Mouse (Mus musculus): ENCODE measurements around the gene Oas1d. TPM values are rescaled to one million over a fixed set of nuclear protein-coding genes. Genes with fewer than 3 reads are reported as not detected.
"Not testable (repeated sequence)": the region's sequence is repeated elsewhere in the genome, so short reads cannot be mapped to it uniquely, and the experiment has no call there.

Gene Oas1d
- polyA plus RNA-seq, 1 experiment from 2014 or later: 0.07 TPM

GRCm38 (mm10) chr5:120920296-120920695, 6.0 kb downstream of the Oas1d start:
- no peaks in the 10 kb centered on the region for H3K36me3 ChIP-seq (ENCODE audit: control insufficient read depth, insufficient read depth, low read length)
- 76% methylated on average over 3 of the region's 3 CpGs for WGBS
- H3K27me3 ChIP-seq (ENCODE audit: control insufficient read depth, insufficient read depth, low read length): no peaks in the 10 kb centered on the region
- no peak for TF ChIP-seq CTCF (IDR thresholded peaks at IDR 0.05; ENCODE audit: low read depth)
- no peak for TF ChIP-seq EP300 (optimal IDR thresholded peaks at IDR 0.05)
- DNase-seq (ENCODE audit: low spot score) (no peak), ATAC-seq (ENCODE audit: low FRiP score, low TSS enrichment) (no peak)
- no peaks in the 10 kb centered on the region for H3K4me1 ChIP-seq (replicated peaks; ENCODE audit: control insufficient read depth, insufficient read depth)
- no peak overlapping the region for H3K4me2 ChIP-seq (replicated peaks; ENCODE audit: low read depth)
- H3K27ac ChIP-seq (replicated peaks): no peak overlapping the region
- H3K9me3 ChIP-seq (ENCODE audit: control insufficient read depth, low read length): no peaks in the 10 kb centered on the region
- no peak overlapping the region for H3K9ac ChIP-seq (ENCODE audit: low read length)
- no peak overlapping the region for H3K4me3 ChIP-seq (ENCODE audit: low read depth, low read length)

GRCm38 (mm10) chr5:120923969-120924368, 9.6 kb downstream of the Oas1d start:
- Histone ChIP-seq H3K9ac (ENCODE audit: low read length) (no peak overlapping the region), H3K4me2 (replicated peaks; ENCODE audit: low read depth) (no peak overlapping the region), H3K27ac (replicated peaks) (no peak overlapping the region), H3K9me3 (ENCODE audit: control insufficient read depth, low read length) (no peaks in the 10 kb centered on the region), H3K4me3 (ENCODE audit: low read depth, low read length) (no peak overlapping the region), H3K27me3 (ENCODE audit: control insufficient read depth, insufficient read depth, low read length) (no peaks in the 10 kb centered on the region), H3K4me1 (replicated peaks; ENCODE audit: control insufficient read depth, insufficient read depth) (no peaks in the 10 kb centered on the region), H3K36me3 (ENCODE audit: control insufficient read depth, insufficient read depth, low read length) (no peaks in the 10 kb centered on the region)
- ATAC-seq (ENCODE audit: low FRiP score, low TSS enrichment): 0 out of 2 replicates have a peak, but pooled peaks have one; percentile 81
- 31% methylated on average over 4 of the region's 4 CpGs for WGBS
- no peak for DNase-seq (ENCODE audit: low spot score)
- no peak for TF ChIP-seq EP300 (optimal IDR thresholded peaks at IDR 0.05)
- TF ChIP-seq CTCF (IDR thresholded peaks at IDR 0.05; ENCODE audit: low read depth): no peak

GRCm38 (mm10) chr5:120924520-120924919, 10.2 kb downstream of the Oas1d start:
- H3K27ac ChIP-seq (replicated peaks); H3K4me2 ChIP-seq (replicated peaks; ENCODE audit: low read depth): not testable (repeated sequence)
- whole genome bisulfite sequencing: 67% methylated on average over 4 of the region's 4 CpGs

GRCm38 (mm10) chr5:120926311-120926710, 12.0 kb downstream of the Oas1d start:
- not testable (repeated sequence) for DNase-seq (ENCODE audit: low spot score); H3K36me3 ChIP-seq (ENCODE audit: control insufficient read depth, insufficient read depth, low read length); H3K27ac ChIP-seq (replicated peaks); H3K4me3 ChIP-seq (ENCODE audit: low read depth, low read length); H3K9me3 ChIP-seq (ENCODE audit: control insufficient read depth, low read length); ATAC-seq (ENCODE audit: low FRiP score, low TSS enrichment); H3K9ac ChIP-seq (ENCODE audit: low read length); H3K4me1 ChIP-seq (replicated peaks; ENCODE audit: control insufficient read depth, insufficient read depth); H3K4me2 ChIP-seq (replicated peaks; ENCODE audit: low read depth); H3K27me3 ChIP-seq (ENCODE audit: control insufficient read depth, insufficient read depth, low read length)
- 57% methylated on average over 2 of the region's 2 CpGs for WGBS

More at GRCm38 (mm10) chr5:120924520-120924919, 10.2 kb downstream of the Oas1d start:
- ATAC-seq (ENCODE audit: low FRiP score, low TSS enrichment); H3K4me1 ChIP-seq (replicated peaks; ENCODE audit: control insufficient read depth, insufficient read depth); H3K36me3 ChIP-seq (ENCODE audit: control insufficient read depth, insufficient read depth, low read length); H3K27me3 ChIP-seq (ENCODE audit: control insufficient read depth, insufficient read depth, low read length); H3K4me3 ChIP-seq (ENCODE audit: low read depth, low read length); H3K9me3 ChIP-seq (ENCODE audit: control insufficient read depth, low read length); H3K9ac ChIP-seq (ENCODE audit: low read length); DNase-seq (ENCODE audit: low spot score): not testable (repeated sequence)

GRCm38 (mm10) chr5:120927036-120927435, 12.7 kb downstream of the Oas1d start:
- Histone ChIP-seq H3K9me3 (ENCODE audit: control insufficient read depth, low read length) (no peaks in the 10 kb centered on the region), H3K4me1 (replicated peaks; ENCODE audit: control insufficient read depth, insufficient read depth) (no peaks in the 10 kb centered on the region), H3K36me3 (ENCODE audit: control insufficient read depth, insufficient read depth, low read length) (no peaks in the 10 kb centered on the region), H3K27me3 (ENCODE audit: control insufficient read depth, insufficient read depth, low read length) (no peaks in the 10 kb centered on the region), H3K4me3 (ENCODE audit: low read depth, low read length) (no peak overlapping the region), H3K4me2 (replicated peaks; ENCODE audit: low read depth) (no peak overlapping the region), H3K27ac (replicated peaks) (no peak overlapping the region), H3K9ac (ENCODE audit: low read length) (no peak overlapping the region)
- peak; percentile 65 for TF ChIP-seq CTCF (IDR thresholded peaks at IDR 0.05; ENCODE audit: low read depth)
- TF ChIP-seq EP300 (optimal IDR thresholded peaks at IDR 0.05): no peak
- ATAC-seq (ENCODE audit: low FRiP score, low TSS enrichment) (0 out of 2 replicates have a peak, but pooled peaks have one; percentile 38), DNase-seq (ENCODE audit: low spot score) (no peak)
- 11% methylated on average over 1 of the region's 1 CpGs for WGBS

- Histone ChIP-seq H3K36me3 (ENCODE audit: control insufficient read depth, insufficient read depth, low read length) (no peaks in the 10 kb centered on the region), H3K9me3 (ENCODE audit: control insufficient read depth, low read length) (no peaks in the 10 kb centered on the region), H3K4me3 (ENCODE audit: low read depth, low read length) (no peak overlapping the region), H3K27ac (replicated peaks) (no peak overlapping the region), H3K27me3 (ENCODE audit: control insufficient read depth, insufficient read depth, low read length) (no peaks in the 10 kb centered on the region), H3K4me1 (replicated peaks; ENCODE audit: control insufficient read depth, insufficient read depth) (no peaks in the 10 kb centered on the region), H3K9ac (ENCODE audit: low read length) (no peak overlapping the region), H3K4me2 (replicated peaks; ENCODE audit: low read depth) (no peak overlapping the region)
- 21% methylated on average over 5 of the region's 5 CpGs for WGBS
- ATAC-seq (ENCODE audit: low FRiP score, low TSS enrichment) (no peak), DNase-seq (ENCODE audit: low spot score) (no peak)
- TF ChIP-seq CTCF (IDR thresholded peaks at IDR 0.05; ENCODE audit: low read depth) (no peak), EP300 (optimal IDR thresholded peaks at IDR 0.05) (no peak)
Measured at GRCm38 (mm10) chr5:120933966-120934365, 19.6 kb downstream of the Oas1d start.

Measured in stomach, postnatal 0 days (tissue).